Mouse (Mus musculus): ENCODE measurements around the gene 9530077C05Rik. TPM values are rescaled to one million over a fixed set of nuclear protein-coding genes. Genes with fewer than 3 reads are reported as not detected.

9530077C05Rik gene
- polyA plus RNA-seq, 1 experiment from 2014 or later: 13.1 TPM

DNA sequence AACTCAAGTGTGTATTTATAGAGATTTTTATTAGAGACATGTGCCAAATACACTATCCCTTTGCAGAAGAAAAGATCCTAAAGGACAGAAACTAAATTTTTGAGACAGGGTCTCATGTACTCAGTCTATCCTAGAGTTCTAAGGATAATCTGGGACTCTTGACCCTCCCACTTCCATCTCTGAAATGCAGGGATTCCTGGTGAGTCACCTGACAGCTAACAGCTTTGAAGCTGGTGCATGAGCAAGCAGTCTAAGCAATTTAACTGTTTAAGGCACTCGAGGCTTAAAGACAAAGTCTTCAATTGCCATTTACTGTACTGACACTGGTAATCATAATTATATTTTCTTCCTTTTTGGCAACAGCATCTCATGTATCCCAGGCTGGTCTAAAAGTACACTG is 11.2 kb downstream of the 9530077C05Rik start:
- no peaks in the 10 kb centered on the region for H3K27me3 ChIP-seq
- H3K9me3 ChIP-seq: no peaks in the 10 kb centered on the region
- 62% methylated on average over 1 of the region's 1 CpGs for WGBS

DNA sequence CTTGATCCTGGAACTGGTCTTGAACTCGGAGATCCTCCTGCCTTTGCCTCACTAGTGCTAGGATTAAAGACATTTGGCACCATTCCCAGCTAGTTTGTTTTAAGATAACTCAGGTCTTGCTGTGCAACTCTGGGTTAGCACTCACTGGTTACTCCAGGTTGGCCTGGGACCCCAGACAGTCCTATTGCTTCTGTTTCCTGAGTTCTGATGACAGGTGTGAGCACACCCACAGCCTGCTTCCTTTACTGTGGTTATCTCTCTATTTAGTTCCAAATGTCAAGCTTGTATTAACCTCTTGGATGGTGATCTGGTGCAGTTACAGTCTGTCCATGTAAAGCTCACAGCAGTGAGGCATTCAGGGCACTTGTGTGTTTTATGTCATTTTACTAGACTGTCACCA is 12.2 kb downstream of the 9530077C05Rik start:
- no peak for ATAC-seq (replicated peaks)
- H3K4me2 ChIP-seq (replicated peaks): no peak overlapping the region

More for the DNA sequence above, 11.2 kb downstream of the 9530077C05Rik start:
- Histone ChIP-seq H3K36me3 (no peaks in the 10 kb centered on the region), H3K4me2 (replicated peaks) (no peak overlapping the region), H3K27ac (replicated peaks) (no peak overlapping the region), H3K4me1 (no peaks in the 10 kb centered on the region), H3K9ac (replicated peaks) (no peak overlapping the region), H3K4me3 (no peak overlapping the region)
- ATAC-seq (replicated peaks): no peak

DNA sequence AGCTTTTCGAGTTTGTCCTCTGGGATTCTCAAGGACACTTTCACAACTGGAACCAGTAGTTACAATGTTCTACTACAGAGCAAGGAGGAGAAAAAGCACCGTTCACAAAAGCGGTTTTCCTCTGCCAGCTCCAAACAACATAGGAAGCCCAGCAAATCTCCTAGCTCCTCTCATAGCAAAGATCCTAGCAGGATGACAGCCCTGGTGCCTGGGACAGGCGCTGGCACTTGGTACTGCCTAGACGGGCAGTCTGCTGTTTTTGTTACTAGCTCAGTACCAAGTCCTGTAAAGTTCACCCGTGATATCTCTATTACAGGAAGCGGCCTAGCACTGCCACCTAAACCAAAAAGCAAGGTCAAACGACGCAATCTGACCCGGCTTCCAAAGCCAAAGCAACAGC is 12.9 kb downstream of the 9530077C05Rik start:
- Histone ChIP-seq H3K27me3 (no peaks in the 10 kb centered on the region), H3K36me3 (no peaks in the 10 kb centered on the region), H3K9me3 (no peaks in the 10 kb centered on the region), H3K4me2 (replicated peaks) (no peak overlapping the region), H3K27ac (replicated peaks) (no peak overlapping the region), H3K9ac (replicated peaks) (no peak overlapping the region), H3K4me1 (peaks cover 5% of the 10 kb centered on the region; the same call in 1 of the 2 replicates), H3K4me3 (no peak overlapping the region)
- ATAC-seq (replicated peaks): no peak
- 87% methylated on average over 10 of the region's 10 CpGs for WGBS

More for the DNA sequence above, 12.2 kb downstream of the 9530077C05Rik start:
- Histone ChIP-seq H3K27ac (replicated peaks) (no peak overlapping the region), H3K9me3 (no peaks in the 10 kb centered on the region), H3K27me3 (no peaks in the 10 kb centered on the region), H3K4me1 (no peaks in the 10 kb centered on the region), H3K4me3 (no peak overlapping the region), H3K36me3 (no peaks in the 10 kb centered on the region), H3K9ac (replicated peaks) (no peak overlapping the region)
- 76% methylated on average over 1 of the region's 1 CpGs for WGBS

- no peaks in the 10 kb centered on the region for H3K36me3 ChIP-seq
- no peaks in the 10 kb centered on the region for H3K9me3 ChIP-seq
- peaks cover 10% of the 10 kb centered on the region for H3K4me1 ChIP-seq
- H3K4me3 ChIP-seq: no peak overlapping the region
- H3K9ac ChIP-seq (replicated peaks): no peak overlapping the region
- 93% methylated on average over 4 of the region's 4 CpGs for WGBS
- no peak for ATAC-seq (replicated peaks)
- H3K27me3 ChIP-seq: no peaks in the 10 kb centered on the region
- H3K4me2 ChIP-seq (replicated peaks): no peak overlapping the region
- no peak overlapping the region for H3K27ac ChIP-seq (replicated peaks)
Measured at GRCm38 (mm10) chr9:22424719-22425118, 13.4 kb downstream of the 9530077C05Rik start.

DNA sequence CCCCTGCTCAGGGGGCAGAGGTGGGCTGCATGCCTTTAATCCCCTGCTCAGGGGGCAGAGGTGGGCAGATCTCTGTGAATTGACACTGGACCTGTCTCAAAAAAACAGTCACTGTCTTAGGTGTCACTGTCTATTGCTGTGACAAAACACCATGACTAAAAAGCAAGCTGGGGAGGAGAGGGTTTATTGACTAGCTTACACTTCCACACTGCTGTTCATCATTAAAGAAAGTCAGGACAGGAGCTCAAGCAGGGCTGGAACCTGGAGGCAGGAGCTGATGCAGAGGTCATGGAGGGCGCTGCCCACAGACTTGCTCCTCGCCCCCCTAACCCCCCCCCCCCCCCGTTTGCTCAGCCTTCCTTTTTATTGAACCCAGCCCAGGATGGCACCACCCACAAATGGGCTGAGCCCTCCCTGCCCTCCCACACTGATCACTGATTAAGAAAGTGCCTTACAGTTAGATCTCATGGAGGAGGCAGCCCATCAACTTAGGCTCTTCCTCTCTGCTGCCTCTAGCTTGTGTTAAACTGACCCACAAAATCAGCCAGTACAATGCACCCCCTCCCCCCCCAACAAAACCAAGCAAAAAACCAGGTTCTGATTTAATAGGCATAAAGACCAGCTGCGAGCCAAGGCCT is 16.8 kb downstream of the 9530077C05Rik start:
- no peak for ATAC-seq (replicated peaks)
- no peak overlapping the region for H3K4me2 ChIP-seq (replicated peaks)
- H3K4me1 ChIP-seq: peaks cover 14% of the 10 kb centered on the region
- no peaks in the 10 kb centered on the region for H3K36me3 ChIP-seq
- H3K27ac ChIP-seq (replicated peaks): no peak overlapping the region
- H3K9me3 ChIP-seq: no peaks in the 10 kb centered on the region
- WGBS: 40% methylated on average over 4 of the region's 4 CpGs
- no peak overlapping the region for H3K9ac ChIP-seq (replicated peaks)
- no peaks in the 10 kb centered on the region for H3K27me3 ChIP-seq
- no peak overlapping the region for H3K4me3 ChIP-seq

DNA sequence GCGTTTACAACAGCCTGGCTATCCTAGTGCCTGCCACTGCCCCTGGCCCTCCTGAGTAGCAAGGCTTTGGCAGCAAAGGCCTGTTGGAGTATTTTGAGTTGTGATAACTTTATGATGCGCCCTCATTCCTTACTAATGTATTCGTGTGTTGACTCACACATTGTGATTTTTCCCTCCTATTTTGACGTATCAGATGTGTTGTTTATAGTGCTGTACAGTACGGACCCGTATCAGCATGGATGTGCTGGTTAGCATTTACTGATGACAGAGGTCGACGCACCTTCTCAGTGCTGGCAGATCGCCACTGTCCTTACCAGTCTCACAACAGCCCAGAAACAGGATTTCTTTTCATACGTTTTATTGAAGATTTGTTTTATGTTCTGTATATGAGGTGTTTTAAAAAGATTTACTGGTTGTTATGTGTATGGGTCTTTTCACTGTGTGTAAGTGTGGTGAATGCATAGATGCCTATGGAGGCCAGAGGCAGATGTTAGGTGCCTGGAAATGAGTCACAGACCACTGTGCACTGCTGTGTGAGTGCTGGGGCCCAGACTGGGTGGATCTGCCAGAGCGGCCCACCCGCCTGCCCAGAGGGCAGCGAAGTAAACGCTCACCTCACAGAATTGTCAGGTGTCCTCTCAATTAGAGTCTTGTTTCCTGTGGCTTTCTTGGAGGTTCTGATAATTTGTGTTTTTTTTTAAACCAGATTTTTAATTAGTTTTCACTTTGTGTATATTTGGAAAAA is 17.5 kb downstream of the 9530077C05Rik start:
- Histone ChIP-seq H3K36me3 (no peaks in the 10 kb centered on the region), H3K27me3 (no peaks in the 10 kb centered on the region), H3K4me1 (peaks cover 14% of the 10 kb centered on the region), H3K4me3 (no peak overlapping the region), H3K9ac (replicated peaks) (no peak overlapping the region), H3K4me2 (replicated peaks) (no peak overlapping the region), H3K9me3 (no peaks in the 10 kb centered on the region), H3K27ac (replicated peaks) (no peak overlapping the region)
- ATAC-seq (replicated peaks): no peak
- WGBS: 78% methylated on average over 14 of the region's 14 CpGs

DNA sequence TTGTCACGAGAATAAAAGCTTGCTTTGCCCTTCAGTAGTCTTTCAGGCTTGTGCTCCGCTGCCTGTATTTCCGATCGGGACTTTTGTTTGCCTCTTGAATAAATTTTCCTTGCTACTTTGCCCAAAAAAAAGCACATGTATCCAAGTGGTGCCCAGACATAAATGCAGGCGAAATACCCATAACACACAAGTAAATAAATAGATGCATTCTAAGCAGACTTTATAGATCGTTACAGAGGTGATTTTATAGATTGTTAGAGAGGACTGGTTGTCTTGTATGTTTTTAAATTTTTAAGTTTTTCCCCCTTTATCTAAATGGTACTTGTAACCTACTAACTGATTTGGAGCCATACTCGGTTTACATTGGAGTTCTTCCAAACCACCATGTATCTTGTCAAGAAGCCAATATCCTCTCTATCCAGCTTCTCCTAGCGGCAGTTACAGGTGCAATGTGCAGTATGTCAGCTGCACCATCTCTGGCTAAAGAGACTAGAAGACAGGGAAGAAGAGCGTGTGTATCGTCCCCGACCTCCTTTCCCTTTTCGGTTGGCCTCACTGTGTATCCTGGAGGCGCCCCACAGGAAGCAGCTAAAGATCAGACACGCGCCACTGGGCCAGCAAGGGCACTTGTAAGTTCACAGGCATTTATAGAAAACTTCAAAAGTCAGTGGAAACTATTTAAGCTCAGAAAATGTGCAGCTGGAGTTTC is 18.4 kb downstream of the 9530077C05Rik start:
- no peaks in the 10 kb centered on the region for H3K9me3 ChIP-seq
- WGBS: 22% methylated on average over 15 of the region's 15 CpGs
- no peak overlapping the region for H3K27ac ChIP-seq (replicated peaks)
- no peaks in the 10 kb centered on the region for H3K27me3 ChIP-seq
- no peak for ATAC-seq (replicated peaks)
- no peak overlapping the region for H3K9ac ChIP-seq (replicated peaks)
- peaks cover 14% of the 10 kb centered on the region for H3K4me1 ChIP-seq
- H3K4me2 ChIP-seq (replicated peaks): peak overlapping the region; percentile 11
- H3K4me3 ChIP-seq: no peak overlapping the region
- H3K36me3 ChIP-seq: no peaks in the 10 kb centered on the region

DNA sequence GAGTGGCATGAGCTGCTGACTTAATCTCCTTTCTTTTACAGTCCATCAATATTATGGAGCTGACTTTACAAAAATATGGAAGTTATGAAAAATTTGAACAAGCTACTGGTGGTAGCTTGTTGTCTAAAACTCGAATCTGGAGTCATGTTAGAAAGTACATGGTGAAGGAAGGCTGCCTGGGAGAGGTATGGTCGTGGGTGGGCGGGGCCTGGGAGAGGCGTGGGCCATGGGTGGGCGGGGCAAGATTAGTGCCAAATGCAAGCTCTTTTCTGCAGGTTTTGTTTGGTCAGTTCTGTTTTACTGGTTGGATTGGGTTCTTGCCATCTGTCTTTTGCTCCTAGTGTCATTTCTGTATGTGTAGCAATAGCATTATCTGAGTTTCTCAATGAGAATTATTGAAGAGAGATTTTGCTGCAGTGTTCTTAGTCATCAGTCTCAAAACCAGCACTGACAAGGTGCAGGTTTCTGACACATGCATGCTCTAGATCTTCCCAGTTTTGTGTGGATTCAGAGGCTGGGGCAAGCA is 19.1 kb downstream of the 9530077C05Rik start:
- Histone ChIP-seq H3K4me3 (no peak overlapping the region), H3K4me1 (peaks cover 14% of the 10 kb centered on the region), H3K27me3 (no peaks in the 10 kb centered on the region), H3K9me3 (no peaks in the 10 kb centered on the region), H3K27ac (replicated peaks) (no peak overlapping the region), H3K9ac (replicated peaks) (no peak overlapping the region), H3K4me2 (replicated peaks) (no peak overlapping the region), H3K36me3 (0 out of 2 replicates have a peak, but pooled peaks cover under 1% of the 10 kb centered on the region)
- no peak for ATAC-seq (replicated peaks)
- WGBS: 39% methylated on average over 5 of the region's 5 CpGs

DNA sequence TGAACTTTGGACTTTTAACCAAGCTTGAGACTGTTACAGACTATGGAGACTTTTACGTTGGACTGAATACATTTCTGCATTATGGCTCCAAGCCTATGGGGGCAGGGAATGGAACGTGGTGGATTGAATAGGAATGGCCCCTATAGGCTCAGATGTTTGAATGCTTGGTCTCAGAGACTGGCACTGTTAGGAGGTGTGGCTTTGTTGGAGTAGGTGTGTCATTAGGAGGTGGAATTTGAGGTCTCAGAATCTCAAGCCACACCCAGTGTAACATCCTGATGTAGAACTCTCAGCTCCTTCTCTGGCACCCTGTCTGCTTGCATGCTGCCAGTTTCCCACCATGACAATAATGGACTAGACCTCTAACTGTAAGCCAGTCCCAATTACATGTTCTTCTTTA is 21.9 kb downstream of the 9530077C05Rik start:
- ATAC-seq (replicated peaks): no peak
- 85% methylated on average over 2 of the region's 2 CpGs for WGBS
- Histone ChIP-seq H3K36me3 (0 out of 2 replicates have a peak, but pooled peaks cover 2% of the 10 kb centered on the region), H3K9ac (replicated peaks) (no peak overlapping the region), H3K4me1 (peaks cover 14% of the 10 kb centered on the region), H3K27me3 (no peaks in the 10 kb centered on the region), H3K4me3 (no peak overlapping the region), H3K4me2 (replicated peaks) (no peak overlapping the region), H3K9me3 (no peaks in the 10 kb centered on the region), H3K27ac (replicated peaks) (no peak overlapping the region)

DNA sequence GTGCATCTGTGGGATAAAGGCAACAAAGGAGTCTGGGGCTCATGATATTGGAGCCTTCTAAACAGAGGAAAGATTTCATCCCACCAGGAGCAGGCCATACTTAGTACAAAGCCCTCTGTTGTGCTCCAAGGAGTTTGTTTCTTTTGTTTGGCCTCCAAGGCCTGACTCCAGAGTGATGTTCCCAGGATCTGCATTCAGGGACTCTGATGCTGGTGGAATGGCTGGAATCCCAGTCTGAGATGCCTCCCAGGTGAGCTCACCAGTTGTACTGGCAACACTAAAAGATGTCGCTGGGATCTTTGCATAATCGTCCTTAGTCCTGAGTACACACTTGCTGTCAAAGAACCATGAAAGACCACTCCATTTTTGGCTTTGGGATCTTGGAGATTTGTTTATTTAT is 22.8 kb downstream of the 9530077C05Rik start:
- H3K4me3 ChIP-seq: no peak overlapping the region
- no peaks in the 10 kb centered on the region for H3K9me3 ChIP-seq
- no peak overlapping the region for H3K9ac ChIP-seq (replicated peaks)
- 96% methylated on average over 2 of the region's 2 CpGs for WGBS
- no peaks in the 10 kb centered on the region for H3K27me3 ChIP-seq
- no peak overlapping the region for H3K27ac ChIP-seq (replicated peaks)
- H3K36me3 ChIP-seq: 0 out of 2 replicates have a peak, but pooled peaks cover 2% of the 10 kb centered on the region
- no peak overlapping the region for H3K4me2 ChIP-seq (replicated peaks)
- H3K4me1 ChIP-seq: peaks cover 10% of the 10 kb centered on the region
- ATAC-seq (replicated peaks): no peak

GRCm38 (mm10) chr9:22438826-22439225 is 27.5 kb downstream of the 9530077C05Rik start:
- 73% methylated on average over 1 of the region's 1 CpGs for WGBS
- H3K4me2 ChIP-seq (replicated peaks): no peak overlapping the region
- no peaks in the 10 kb centered on the region for H3K9me3 ChIP-seq
- no peak overlapping the region for H3K9ac ChIP-seq (replicated peaks)
- H3K4me3 ChIP-seq: no peak overlapping the region
- no peaks in the 10 kb centered on the region for H3K4me1 ChIP-seq
- no peaks in the 10 kb centered on the region for H3K27me3 ChIP-seq
- no peak overlapping the region for H3K27ac ChIP-seq (replicated peaks)
- H3K36me3 ChIP-seq: peaks cover 2% of the 10 kb centered on the region; the same call in 1 of the 2 replicates
- ATAC-seq (replicated peaks): no peak

DNA sequence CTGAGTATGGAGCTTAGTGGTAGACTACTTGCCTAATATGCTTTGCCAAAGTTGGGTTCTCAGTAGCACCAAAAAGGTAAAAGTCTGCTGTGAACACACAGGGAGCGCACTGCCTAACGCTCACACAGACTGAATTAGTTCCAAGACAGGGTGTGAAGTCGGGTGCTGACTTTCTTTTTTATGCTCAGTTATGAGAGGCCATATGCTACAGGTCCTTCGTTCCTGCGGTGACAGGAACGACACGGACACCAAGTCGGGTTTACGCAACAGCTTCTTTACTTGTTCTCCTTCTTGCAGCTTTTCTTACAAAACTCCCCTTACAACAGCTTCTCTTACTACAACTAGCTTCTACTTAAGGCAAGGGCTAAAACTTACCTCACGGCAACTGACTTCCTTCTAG is 31.8 kb downstream of the 9530077C05Rik start:
- H3K4me2 ChIP-seq (replicated peaks): no peak overlapping the region
- no peaks in the 10 kb centered on the region for H3K27me3 ChIP-seq
- H3K27ac ChIP-seq (replicated peaks): no peak overlapping the region
- no peak for ATAC-seq (replicated peaks)
- no peaks in the 10 kb centered on the region for H3K9me3 ChIP-seq
- H3K9ac ChIP-seq (replicated peaks): no peak overlapping the region
- H3K36me3 ChIP-seq: peaks cover 16% of the 10 kb centered on the region
- no peaks in the 10 kb centered on the region for H3K4me1 ChIP-seq
- 88% methylated on average over 10 of the region's 10 CpGs for WGBS
- no peak overlapping the region for H3K4me3 ChIP-seq

All from forebrain, embryonic 15.5 days (tissue).